Mouse (Mus musculus): ENCODE data around the gene Rnf40. TPM values are rescaled to one million over a fixed set of nuclear protein-coding genes. Genes with fewer than 3 reads are reported as not detected.

The Rnf40 gene
- total and polyA plus RNA-seq, 3 experiments: 49.5 to 75.1 TPM; not detected in 1

DNA sequence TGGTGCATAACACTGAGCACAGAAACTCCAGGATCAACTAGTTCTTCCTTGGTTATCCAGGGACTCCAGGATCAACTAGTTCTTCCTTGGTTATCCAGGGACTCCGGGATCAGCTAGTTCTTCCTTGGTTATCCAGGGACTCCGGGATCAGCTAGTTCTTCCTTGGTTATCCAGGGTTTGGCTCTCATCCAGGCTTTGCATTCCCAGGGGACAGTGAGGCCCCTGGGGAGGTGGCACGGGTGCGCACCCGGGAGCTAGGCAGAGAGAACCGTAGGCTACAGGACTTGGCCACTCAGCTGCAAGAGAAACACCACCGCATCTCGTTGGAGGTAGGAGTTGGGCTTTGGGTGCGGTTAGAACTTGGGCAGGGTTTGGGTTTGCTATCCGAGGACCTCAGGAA is 2.5 kb downstream of the Rnf40 start (continued):
- TF ChIP-seq USF1 (IDR thresholded peaks at IDR 0.05; ENCODE audit: low read depth, low read length) (no peak), MAFK (IDR thresholded peaks at IDR 0.05; ENCODE audit: borderline replicate concordance, low read depth, low read length) (no peak), NELFE (IDR thresholded peaks at IDR 0.05; ENCODE audit: low read depth, low read length) (no peak)

- Histone ChIP-seq H3K27me3 (ENCODE audit: control insufficient read depth in 1 of 2, insufficient read depth in 2 of 2, low read length in 2 of 2) (no peaks in the 10 kb centered on the region), H3K27ac (ENCODE audit: control insufficient read depth, low read depth, low read length) (no peak overlapping the region)
- TF ChIP-seq UBTF (IDR thresholded peaks at IDR 0.05; ENCODE audit: borderline replicate concordance, insufficient read depth, low read depth, low read length) (no peak), JUND (IDR thresholded peaks at IDR 0.05; ENCODE audit: low read depth, low read length) (no peak), MAZ (IDR thresholded peaks at IDR 0.05; ENCODE audit: low read depth, low read length) (no peak), USF2 (IDR thresholded peaks at IDR 0.05; ENCODE audit: borderline replicate concordance in 1 of 2, insufficient read depth in 1 of 2, low read depth in 1 of 2, low read length in 2 of 2) (no peak), TAL1 (IDR thresholded peaks at IDR 0.05; ENCODE audit: low read length) (no peak), POLR2A (IDR thresholded peaks at IDR 0.05; ENCODE audit: control insufficient read depth in 1 of 2, insufficient read depth in 1 of 2, low read depth in 1 of 2, low read length in 2 of 2, poor library complexity in 1 of 2) (no peak), CHD2 (IDR thresholded peaks at IDR 0.05; ENCODE audit: low read length) (no peak), CHD1 (IDR thresholded peaks at IDR 0.05; ENCODE audit: low read depth, low read length) (no peak)
Observed at GRCm38 (mm10) chr7:127592575-127592974, 4.0 kb downstream of the Rnf40 start.

DNA sequence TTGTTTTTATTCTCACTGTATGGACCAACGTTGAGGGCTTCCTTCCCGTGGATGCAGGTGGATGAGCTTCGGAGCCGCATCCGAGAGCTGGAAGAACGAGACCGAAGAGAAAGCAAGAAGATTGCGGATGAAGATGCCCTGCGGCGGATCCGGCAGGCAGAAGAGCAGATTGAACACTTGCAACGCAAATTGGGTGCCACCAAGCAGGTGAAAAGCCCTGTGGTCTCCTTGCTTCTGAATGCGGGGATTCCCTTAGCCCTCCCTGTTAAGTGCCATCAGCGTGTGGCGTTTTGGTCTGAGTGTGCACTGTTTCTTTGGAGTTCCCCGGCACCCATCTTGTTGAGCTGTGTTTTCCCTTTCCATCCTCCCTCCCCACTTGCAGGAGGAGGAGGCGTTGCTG is 8.2 kb downstream of the Rnf40 start:
- DNase-seq (ENCODE audit: low read depth, low spot score): no peak
- H3K36me3 ChIP-seq (ENCODE audit: control insufficient read depth in 1 of 2, insufficient read depth in 2 of 2, low read length in 2 of 2): peaks cover 0 to 26% of the 10 kb centered on the region in 2 experiments; a peak in 2 of 4 replicates
- H3K27ac ChIP-seq (ENCODE audit: control insufficient read depth, low read depth, low read length): no peak overlapping the region
- TF ChIP-seq NELFE (IDR thresholded peaks at IDR 0.05; ENCODE audit: low read depth, low read length) (no peak), CHD2 (IDR thresholded peaks at IDR 0.05; ENCODE audit: low read length) (no peak), UBTF (IDR thresholded peaks at IDR 0.05; ENCODE audit: borderline replicate concordance, insufficient read depth, low read depth, low read length) (no peak), USF1 (IDR thresholded peaks at IDR 0.05; ENCODE audit: low read depth, low read length) (no peak), ETS1 (IDR thresholded peaks at IDR 0.05; ENCODE audit: low read depth, low read length) (no peak), POLR2AphosphoS2 (IDR thresholded peaks at IDR 0.05; ENCODE audit: low read length) (no peak), TAL1 (IDR thresholded peaks at IDR 0.05; ENCODE audit: low read length) (no peak), ZMIZ1 (IDR thresholded peaks at IDR 0.05; ENCODE audit: low read depth, low read length) (no peak), SIN3A (IDR thresholded peaks at IDR 0.05; ENCODE audit: low read length) (no peak), HCFC1 (IDR thresholded peaks at IDR 0.05; ENCODE audit: low read depth, low read length) (no peak), SMC3 (IDR thresholded peaks at IDR 0.05; ENCODE audit: low read depth, low read length) (no peak), ZNF384 (IDR thresholded peaks at IDR 0.05; ENCODE audit: low read depth, low read length) (no peak), ZC3H11A (IDR thresholded peaks at IDR 0.05; ENCODE audit: low read depth, low read length) (no peak), USF2 (IDR thresholded peaks at IDR 0.05; ENCODE audit: borderline replicate concordance in 1 of 2, insufficient read depth in 1 of 2, low read depth in 1 of 2, low read length in 2 of 2) (no peak), MEF2A (IDR thresholded peaks at IDR 0.05; ENCODE audit: extremely low read depth, insufficient replicate concordance, low read depth, low read length, poor library complexity, severe bottlenecking) (no peak)
- H3K4me1 ChIP-seq (ENCODE audit: control insufficient read depth in 1 of 2, insufficient read depth in 2 of 2, low read length in 2 of 2): no peaks in the 10 kb centered on the region
- H3K79me2 ChIP-seq (ENCODE audit: control insufficient read depth, insufficient read depth, low read length, poor library complexity): no peaks in the 10 kb centered on the region
- no peak overlapping the region for H3K9ac ChIP-seq (ENCODE audit: control insufficient read depth, low read depth, low read length, poor library complexity, severe bottlenecking)
- no peaks in the 10 kb centered on the region for H3K9me3 ChIP-seq (replicated peaks; ENCODE audit: insufficient read depth, low read length)
- H3K27me3 ChIP-seq (ENCODE audit: control insufficient read depth in 1 of 2, insufficient read depth in 2 of 2, low read length in 2 of 2): no peaks in the 10 kb centered on the region
- H3K4me3 ChIP-seq (ENCODE audit: control insufficient read depth in 1 of 2, insufficient read depth in 1 of 2, low read depth in 2 of 2, low read length in 2 of 2): no peak overlapping the region

More at GRCm38 (mm10) chr7:127592575-127592974, 4.0 kb downstream of the Rnf40 start:
- no peak overlapping the region for H3K4me3 ChIP-seq (ENCODE audit: control insufficient read depth in 1 of 2, insufficient read depth in 1 of 2, low read depth in 2 of 2, low read length in 2 of 2)
- H3K4me1 ChIP-seq (ENCODE audit: control insufficient read depth in 1 of 2, insufficient read depth in 2 of 2, low read length in 2 of 2): peaks cover 0 to 7% of the 10 kb centered on the region in 2 experiments; a peak in 2 of 4 replicates
- H3K9me3 ChIP-seq (replicated peaks; ENCODE audit: insufficient read depth, low read length): no peaks in the 10 kb centered on the region
- peaks cover 12% of the 10 kb centered on the region for H3K79me2 ChIP-seq (ENCODE audit: control insufficient read depth, insufficient read depth, low read length, poor library complexity)
- peaks cover 6 to 17% of the 10 kb centered on the region in 2 experiments for H3K36me3 ChIP-seq (ENCODE audit: control insufficient read depth in 1 of 2, insufficient read depth in 2 of 2, low read length in 2 of 2)
- H3K9ac ChIP-seq (ENCODE audit: control insufficient read depth, low read depth, low read length, poor library complexity, severe bottlenecking): no peak overlapping the region
- no peak for DNase-seq (ENCODE audit: low read depth, low spot score)
